Mouse (Mus musculus): Measurements from ENCODE around the gene Pdhb.

Gene Pdhb

GRCm38 (mm10) chr14:8172507-8173410 is at the start of gene Pdhb:
TSS of gene Pdhb (minus strand) at chr14:8173025.
- peak; percentile 99 for DNase-seq (ENCODE audit: low read depth, low spot score)

DNA sequence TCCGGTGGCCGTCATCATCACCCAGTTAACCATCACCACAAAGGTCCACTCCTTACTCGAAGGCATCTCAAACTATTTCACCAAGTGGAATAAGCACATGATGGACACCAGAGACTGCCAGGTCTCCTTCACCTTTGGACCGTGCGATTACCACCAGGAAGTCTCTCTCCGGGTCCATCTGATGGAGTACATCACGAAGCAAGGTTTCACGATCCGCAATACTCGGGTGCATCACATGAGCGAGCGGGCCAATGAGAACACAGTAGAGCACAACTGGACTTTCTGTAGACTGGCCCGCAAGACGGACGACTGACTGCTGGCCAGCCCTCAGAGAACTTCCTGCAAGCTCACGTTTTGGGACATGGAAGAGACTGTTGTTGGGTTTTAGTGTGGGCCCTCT is 49.7 kb upstream of the Pdhb start:
- DNase-seq (ENCODE audit: low read depth, low spot score), result no peak

DNA sequence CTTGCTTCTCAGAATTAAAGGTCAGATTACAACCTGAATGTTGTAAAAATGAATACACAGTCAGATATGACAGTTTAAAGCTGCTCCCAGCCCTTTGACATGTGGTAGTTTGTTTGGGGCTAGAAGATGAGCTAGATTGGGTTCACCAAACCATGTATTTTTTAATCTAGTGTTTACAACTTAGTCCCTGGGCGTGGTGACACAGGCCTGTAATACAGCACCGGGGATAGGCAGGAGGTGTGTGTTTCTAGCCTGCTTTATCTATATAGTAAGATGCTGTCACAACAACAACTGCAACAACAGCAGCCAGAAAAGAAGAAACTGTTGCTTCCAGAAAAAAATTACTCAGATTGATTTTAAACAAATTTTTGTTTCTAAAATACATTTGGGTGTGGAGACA is 48.1 kb upstream of the Pdhb start:
- no peak for DNase-seq (ENCODE audit: low read depth, low spot score)

GRCm38 (mm10) chr14:8220306-8220705 is 47.5 kb upstream of the Pdhb start:
- DNase-seq (ENCODE audit: low read depth, low spot score), result no peak

- DNase-seq (ENCODE audit: low read depth, low spot score), result no peak
These were observed 47.1 kb upstream of the Pdhb start for GRCm38 (mm10) chr14:8219876-8220275.

DNA sequence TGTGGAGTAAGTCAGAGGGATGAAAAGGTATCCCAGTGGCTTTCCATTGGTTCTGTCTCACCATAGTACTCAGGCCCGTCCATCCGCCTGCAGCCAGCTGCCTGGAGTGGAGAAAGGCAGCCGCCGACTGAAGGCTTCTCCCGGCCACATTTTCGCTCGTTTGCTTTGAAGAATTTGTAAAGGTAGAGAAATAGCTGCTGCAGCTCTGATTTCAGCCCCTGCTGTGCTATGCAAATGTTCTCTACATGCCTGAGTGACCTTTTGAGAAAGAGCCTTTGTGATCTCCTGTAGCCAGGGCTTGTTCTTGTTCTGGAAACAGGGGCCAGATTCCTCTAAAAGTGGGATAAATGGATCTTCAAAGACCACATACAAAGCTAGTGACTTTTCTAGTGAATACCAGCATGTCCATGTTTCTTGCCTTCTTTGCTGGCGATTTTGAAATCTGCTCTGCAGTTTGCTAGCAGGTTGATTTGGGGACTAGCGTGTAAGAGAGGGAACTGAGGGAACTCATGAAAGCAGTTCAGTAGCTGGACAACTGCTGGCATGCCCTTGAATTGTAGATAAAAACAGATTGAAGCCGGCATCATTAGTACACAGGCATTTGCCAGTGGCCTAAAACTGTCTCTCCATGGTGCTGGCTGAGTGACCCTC is 46.0 kb upstream of the Pdhb start:
- no peak for DNase-seq (ENCODE audit: low read depth, low spot score)

- DNase-seq (ENCODE audit: low read depth, low spot score), result no peak
These were observed 45.4 kb upstream of the Pdhb start for GRCm38 (mm10) chr14:8218238-8218637.

GRCm38 (mm10) chr14:8216100-8216499 is 43.3 kb upstream of the Pdhb start:
- no peak for DNase-seq (ENCODE audit: low read depth, low spot score)

DNA sequence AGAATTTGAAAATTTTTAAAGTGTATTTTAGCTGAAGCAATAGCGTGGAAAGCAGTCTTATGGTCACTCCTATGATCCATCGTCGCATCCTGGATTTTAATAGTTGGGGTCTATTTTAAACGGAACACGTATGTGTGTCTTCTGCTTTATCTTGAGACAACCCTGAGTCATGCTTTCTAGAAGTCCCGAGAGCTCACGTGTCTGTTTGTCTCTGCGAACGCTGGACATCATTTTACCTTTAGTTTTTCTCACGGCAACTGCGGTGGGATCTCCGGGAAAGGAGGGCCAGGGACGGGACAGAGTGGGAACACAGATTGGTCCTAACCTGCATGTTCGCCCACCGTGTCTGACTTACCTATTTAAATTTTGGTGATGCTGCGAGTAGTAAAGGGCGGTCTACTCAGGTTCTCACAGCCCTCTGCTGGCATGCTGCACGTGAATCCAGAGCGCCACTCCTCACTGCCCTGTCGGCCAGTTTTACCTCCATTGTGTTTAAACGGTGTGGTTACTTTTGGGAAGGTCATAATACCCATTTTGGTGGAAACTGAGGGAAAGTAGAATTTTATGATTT is 42.5 kb upstream of the Pdhb start:
- DNase-seq (ENCODE audit: low read depth, low spot score), result no peak

DNA sequence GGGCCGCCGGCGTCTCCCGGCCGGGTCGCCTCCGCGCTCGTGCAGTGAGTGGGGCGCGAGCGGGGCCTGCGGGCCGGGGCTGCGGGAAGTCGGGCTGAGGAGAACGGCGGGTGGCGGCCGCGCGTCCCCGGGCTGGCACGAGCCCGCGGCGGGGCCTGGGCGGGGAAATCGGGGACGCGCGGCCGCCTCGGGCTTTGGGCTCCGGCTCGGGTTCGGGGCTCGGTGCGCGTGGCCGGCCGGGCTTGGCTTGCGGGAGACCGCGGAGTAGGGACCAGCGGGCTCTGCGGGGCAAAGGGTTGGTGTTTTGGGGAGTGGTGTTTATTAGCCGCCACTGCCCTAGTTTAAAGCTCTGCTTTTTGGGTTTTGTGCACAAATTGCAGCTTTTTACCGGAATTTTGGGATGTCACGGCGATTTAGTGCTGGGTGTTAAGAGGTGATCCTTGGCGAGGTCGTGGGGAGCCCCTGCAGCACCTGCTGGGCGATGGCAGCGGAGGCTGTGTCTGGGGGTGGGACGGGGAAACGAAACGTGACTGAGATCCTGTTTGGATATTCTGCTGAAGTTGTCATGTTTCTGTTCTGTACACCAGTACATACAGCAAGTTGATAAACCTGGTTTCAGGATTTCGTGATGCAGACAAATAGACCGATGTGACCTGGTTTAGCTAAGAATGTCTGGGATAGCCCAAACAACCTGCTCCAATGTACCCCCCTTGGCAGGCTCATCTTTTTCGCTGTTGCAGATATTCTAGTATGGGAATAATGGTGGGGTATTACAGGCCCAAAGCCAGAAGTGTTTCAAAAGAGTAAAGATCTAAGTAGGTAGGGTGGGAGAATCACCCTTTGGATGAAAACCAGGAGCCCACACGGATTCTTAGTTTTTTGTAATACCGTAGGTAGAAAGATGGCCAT is 41.7 kb upstream of the Pdhb start:
- peak; percentile 35 for DNase-seq (ENCODE audit: low read depth, low spot score)

- peak; percentile 89 for DNase-seq (ENCODE audit: low read depth, low spot score)
These were observed 41.0 kb upstream of the Pdhb start, which contains the start of gene Kctd6 for GRCm38 (mm10) chr14:8213803-8214224. TSS of gene Kctd6 (plus strand) at chr14:8214140.

DNA sequence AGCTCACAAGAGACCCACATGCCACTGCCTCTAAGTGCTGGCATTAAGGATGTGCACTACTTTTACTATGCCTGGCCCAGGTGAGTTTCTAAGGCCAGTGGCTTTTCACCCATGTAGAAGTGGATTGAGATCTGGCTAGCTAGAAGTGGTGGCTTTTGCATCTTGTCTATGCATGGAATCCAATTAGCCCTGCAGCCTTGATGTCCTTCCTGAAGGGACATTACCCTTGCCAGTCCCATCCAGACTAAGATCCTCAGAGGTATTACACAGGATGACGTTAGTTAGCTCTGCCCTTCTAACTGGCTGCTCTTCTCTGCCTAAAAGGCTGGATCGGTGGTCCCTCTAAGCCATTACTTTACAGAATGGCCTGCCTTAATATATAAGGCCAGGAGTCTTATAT is 40.2 kb upstream of the Pdhb start:
- DNase-seq (ENCODE audit: low read depth, low spot score), result no peak

- no peak for DNase-seq (ENCODE audit: low read depth, low spot score)
These were observed 37.1 kb upstream of the Pdhb start for GRCm38 (mm10) chr14:8209896-8210295.

DNA sequence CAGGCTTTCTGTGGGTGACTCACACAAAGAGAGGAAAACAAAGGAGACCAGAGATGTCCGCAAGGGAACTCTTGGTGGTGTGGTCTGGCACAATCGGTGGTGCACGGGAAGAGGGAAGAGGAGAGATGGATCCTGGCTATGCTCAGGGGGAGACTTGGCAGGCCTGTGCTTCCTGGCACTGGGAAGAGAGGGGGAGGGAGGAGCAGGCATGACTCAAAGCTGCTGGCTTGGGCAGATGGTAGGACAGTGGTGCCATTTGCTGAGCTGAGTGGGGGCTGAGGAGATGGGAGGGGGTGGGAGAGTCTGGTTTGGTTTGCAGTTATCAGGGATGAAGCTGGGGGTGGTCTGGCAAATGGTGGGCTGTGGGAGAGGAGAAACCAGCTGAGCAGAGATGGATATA is 36.1 kb upstream of the Pdhb start:
- no peak for DNase-seq (ENCODE audit: low read depth, low spot score)

GRCm38 (mm10) chr14:8207543-8207942 is 34.7 kb upstream of the Pdhb start:
- no peak for DNase-seq (ENCODE audit: low read depth, low spot score)

DNA sequence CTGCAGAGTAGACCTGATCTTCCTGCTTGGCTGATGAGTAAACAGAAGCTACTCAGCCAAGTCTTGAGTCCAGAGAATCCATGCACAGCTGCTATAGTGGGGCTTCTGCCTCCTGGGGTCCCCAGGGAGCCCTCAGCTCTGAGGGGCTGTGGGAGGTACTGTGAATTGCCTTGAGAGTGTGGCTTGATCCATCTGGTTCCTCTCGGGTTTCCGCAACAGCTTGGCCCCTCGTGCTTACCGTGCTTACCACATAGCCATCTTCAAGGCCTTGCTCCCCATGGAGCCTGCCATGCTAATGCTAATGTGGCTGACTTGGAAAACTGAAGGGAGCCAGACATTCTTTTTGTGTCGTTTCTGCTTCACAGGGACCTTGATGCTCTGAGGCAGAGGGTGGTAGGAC is 34.3 kb upstream of the Pdhb start:
- no peak for DNase-seq (ENCODE audit: low read depth, low spot score)

GRCm38 (mm10) chr14:8206179-8206910 is 33.5 kb upstream of the Pdhb start:
- no peak for DNase-seq (ENCODE audit: low read depth, low spot score)

DNA sequence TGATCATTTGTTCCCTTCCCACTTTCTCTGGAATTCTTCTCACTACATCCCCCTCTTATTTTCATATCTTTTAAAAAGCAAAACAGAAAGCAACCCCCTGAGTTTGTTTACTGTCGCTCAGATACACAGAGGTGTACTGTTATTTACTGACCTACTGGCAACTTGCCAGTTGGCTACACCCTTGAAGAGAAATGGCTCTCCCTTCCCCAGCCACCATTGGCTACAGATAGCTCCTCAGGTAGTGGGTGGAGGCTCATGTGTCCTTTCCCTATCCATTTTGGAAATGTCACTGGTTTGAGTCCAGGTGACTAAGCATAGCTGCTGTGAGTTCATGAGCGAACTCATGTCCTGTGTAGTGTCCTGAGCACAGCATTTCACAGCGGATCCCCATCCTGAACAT is 28.9 kb upstream of the Pdhb start:
- DNase-seq (ENCODE audit: low read depth, low spot score), result no peak

GRCm38 (mm10) chr14:8200769-8201168 is 27.9 kb upstream of the Pdhb start:
- DNase-seq (ENCODE audit: low read depth, low spot score), result no peak

- no peak for DNase-seq (ENCODE audit: low read depth, low spot score)
These were observed 19.9 kb upstream of the Pdhb start for GRCm38 (mm10) chr14:8192727-8193126.
